Mouse (Mus musculus) limb, embryonic 15.5 days (tissue): Measurements from ENCODE around the gene Psmb3. TPM values are rescaled to one million over a fixed set of nuclear protein-coding genes. Genes with fewer than 3 reads are reported as not detected.
A peak's percentile ranks its signal among the peaks of the same experiment; 100 is the strongest.

Experiments
- ATAC-seq: fragments of 200-750 bp; cut with Nextera tagmentation; 2 replicates; pipeline ENCODE4 v1.8.0; 2017; ENCODE audit warnings: low read depth, moderate TSS enrichment; ENCODE audit not compliant: insufficient number of reproducible peaks, low FRiP score, low TSS enrichment
- H3K27ac ChIP-seq: fragments of 300-500 bp; sonication (generic); 2 replicates; pipeline ENCODE4 v1.5.1; 2015; ENCODE audit warnings: moderate library complexity, mild to moderate bottlenecking, inconsistent platforms
- H3K27me3 ChIP-seq: fragments of 300-500 bp; sonication (generic); 2 replicates; pipeline ENCODE4 v1.6.1; 2015; ENCODE audit warnings: inconsistent platforms
- H3K36me3 ChIP-seq: fragments of 300-500 bp; sonication (generic); 2 replicates; pipeline ENCODE4 v1.6.1; 2015; ENCODE audit warnings: inconsistent platforms
- H3K4me1 ChIP-seq: fragments of 300-500 bp; sonication (generic); 2 replicates; pipeline ENCODE4 v1.6.1; 2015; ENCODE audit warnings: inconsistent platforms
- H3K4me2 ChIP-seq: fragments of 300-500 bp; sonication (generic); 2 replicates; pipeline ENCODE4 v1.6.1; 2015; ENCODE audit warnings: mild to moderate bottlenecking, inconsistent platforms
- H3K4me3 ChIP-seq: fragments of 300-500 bp; sonication (generic); 2 replicates; pipeline ENCODE4 v1.5.1; 2015; ENCODE audit warnings: mild to moderate bottlenecking, inconsistent platforms
- H3K9ac ChIP-seq: fragments of 300-500 bp; sonication (generic); 2 replicates; pipeline ENCODE4 v1.6.1; 2015; ENCODE audit warnings: inconsistent platforms
- H3K9me3 ChIP-seq: fragments of 300-500 bp; sonication (generic); 2 replicates; pipeline ENCODE4 v1.6.1; 2016; ENCODE audit warnings: inconsistent platforms
- WGBS: fragments of 180-500 bp; shearing (Covaris S2); methylation state at CpG from one replicate; pipeline ENCODE4 v1.1.7; 2015; 5-methylcytosine and 5-hydroxymethylcytosine counted together
- polyA plus RNA-seq: library from polyadenylated mRNA; unstranded; fragments of >200 nt; fragmentation: Nextera tagmentation; extraction: Ambion mirVana; gene quantifications from 2 replicates; pipeline ENCODE4 v1.2.1, GENCODE M21; 2015

Psmb3 gene
- polyA plus RNA-seq, 1 experiment from 2014 or later: 414 TPM

- Histone ChIP-seq H3K27me3 (peaks cover 17% of the 10 kb centered on the region), H3K36me3 (peaks cover 15% of the 10 kb centered on the region), H3K9ac (no peak overlapping the region), H3K9me3 (no peaks in the 10 kb centered on the region), H3K4me1 (peaks cover 58% of the 10 kb centered on the region), H3K4me2 (peak overlapping the region; percentile 69), H3K27ac (no peak overlapping the region), H3K4me3 (peak overlapping the region; percentile 87)
- WGBS: 2% methylated on average over 20 of the region's 20 CpGs
- no peak for ATAC-seq
Measured at GRCm38 (mm10) chr11:97661648-97662133, 41.5 kb upstream of the Psmb3 start.

- ATAC-seq: no peak
- peaks cover 21% of the 10 kb centered on the region for H3K36me3 ChIP-seq
- 0 out of 2 replicates have a peak overlapping the region, but pooled peaks have one; percentile 84 for H3K27ac ChIP-seq
- H3K9ac ChIP-seq: 0 out of 2 replicates have a peak overlapping the region, but pooled peaks have one; percentile 71
- H3K4me1 ChIP-seq: peaks cover 56% of the 10 kb centered on the region
- 1% methylated on average over 21 of the region's 21 CpGs for WGBS
- H3K9me3 ChIP-seq: no peaks in the 10 kb centered on the region
- H3K4me2 ChIP-seq: peak overlapping the region; percentile 69
- H3K4me3 ChIP-seq: peak overlapping the region; percentile 87
- H3K27me3 ChIP-seq: peaks cover 17% of the 10 kb centered on the region
Measured at GRCm38 (mm10) chr11:97662207-97662892, 40.8 kb upstream of the Psmb3 start.

- peak within 1 kb of the TSS; percentile 84 for H3K27ac ChIP-seq
- peaks cover 17% of the 10 kb centered on the region for H3K27me3 ChIP-seq
- peaks cover 56% of the 10 kb centered on the region for H3K4me1 ChIP-seq
- peaks cover 24% of the 10 kb centered on the region for H3K36me3 ChIP-seq
- WGBS: 1% methylated on average over 28 of the region's 76 CpGs
- no peaks in the 10 kb centered on the region for H3K9me3 ChIP-seq
- peak within 1 kb of the TSS; percentile 69 for H3K4me2 ChIP-seq
- peak; percentile 50 for ATAC-seq
- peak within 1 kb of the TSS; percentile 87 for H3K4me3 ChIP-seq
- peak within 1 kb of the TSS; percentile 71 for H3K9ac ChIP-seq
Measured at GRCm38 (mm10) chr11:97662893-97663527, 40.2 kb upstream of the Psmb3 start, which contains the start of gene Mllt6. Gene Mllt6, plus strand, starts transcription at chr11:97663414.

GRCm38 (mm10) chr11:97663528-97664338 is 39.5 kb upstream of the Psmb3 start:
- under 1% methylated on average over 39 of the region's 57 CpGs for whole genome bisulfite sequencing
- H3K4me3 ChIP-seq: peak overlapping the region; percentile 87
- peak overlapping the region; percentile 71 for H3K9ac ChIP-seq
- H3K9me3 ChIP-seq: no peaks in the 10 kb centered on the region
- no peak for ATAC-seq
- peaks cover 17% of the 10 kb centered on the region for H3K27me3 ChIP-seq
- peak overlapping the region; percentile 69 for H3K4me2 ChIP-seq
- H3K27ac ChIP-seq: peak overlapping the region; percentile 84
- peaks cover 55% of the 10 kb centered on the region for H3K4me1 ChIP-seq
- peaks cover 31% of the 10 kb centered on the region for H3K36me3 ChIP-seq

GRCm38 (mm10) chr11:97664339-97664665 is 38.9 kb upstream of the Psmb3 start:
- peaks cover 54% of the 10 kb centered on the region for H3K4me1 ChIP-seq
- H3K27ac ChIP-seq: peak overlapping the region; percentile 84
- peak overlapping the region; percentile 87 for H3K4me3 ChIP-seq
- H3K9ac ChIP-seq: peak overlapping the region; percentile 71
- H3K27me3 ChIP-seq: peaks cover 17% of the 10 kb centered on the region
- no peaks in the 10 kb centered on the region for H3K9me3 ChIP-seq
- H3K4me2 ChIP-seq: peak overlapping the region; percentile 69
- H3K36me3 ChIP-seq: peaks cover 37% of the 10 kb centered on the region
- WGBS: 0% methylated on average over 6 of the region's 8 CpGs
- no peak for ATAC-seq

GRCm38 (mm10) chr11:97664771-97665240 is 38.4 kb upstream of the Psmb3 start:
- no peak for ATAC-seq
- Histone ChIP-seq H3K9ac (no peak overlapping the region), H3K4me1 (peaks cover 54% of the 10 kb centered on the region), H3K4me3 (peak overlapping the region; percentile 87), H3K4me2 (peak overlapping the region; percentile 69), H3K27me3 (peaks cover 17% of the 10 kb centered on the region), H3K36me3 (peaks cover 42% of the 10 kb centered on the region), H3K27ac (0 out of 2 replicates have a peak overlapping the region, but pooled peaks have one; percentile 84), H3K9me3 (no peaks in the 10 kb centered on the region)
- 32% methylated on average over 6 of the region's 6 CpGs for WGBS

GRCm38 (mm10) chr11:97665431-97665830 is 37.8 kb upstream of the Psmb3 start:
- 91% methylated on average over 13 of the region's 13 CpGs for WGBS
- ATAC-seq: no peak
- H3K4me3 ChIP-seq: peak overlapping the region; percentile 87; the same call in 1 of the 2 replicates
- no peak overlapping the region for H3K9ac ChIP-seq
- peaks cover 48% of the 10 kb centered on the region for H3K36me3 ChIP-seq
- H3K27me3 ChIP-seq: peaks cover 17% of the 10 kb centered on the region
- H3K4me1 ChIP-seq: peaks cover 58% of the 10 kb centered on the region
- no peak overlapping the region for H3K4me2 ChIP-seq
- no peak overlapping the region for H3K27ac ChIP-seq
- no peaks in the 10 kb centered on the region for H3K9me3 ChIP-seq

GRCm38 (mm10) chr11:97666221-97666620 is 37.0 kb upstream of the Psmb3 start:
- 92% methylated on average over 7 of the region's 7 CpGs for WGBS
- no peak overlapping the region for H3K4me2 ChIP-seq
- peaks cover 56% of the 10 kb centered on the region for H3K36me3 ChIP-seq
- no peak overlapping the region for H3K27ac ChIP-seq
- no peak overlapping the region for H3K9ac ChIP-seq
- H3K4me3 ChIP-seq: no peak overlapping the region
- H3K4me1 ChIP-seq: peaks cover 55% of the 10 kb centered on the region
- no peaks in the 10 kb centered on the region for H3K9me3 ChIP-seq
- H3K27me3 ChIP-seq: peaks cover 10% of the 10 kb centered on the region
- ATAC-seq: no peak

GRCm38 (mm10) chr11:97666794-97667193 is 36.4 kb upstream of the Psmb3 start:
- 89% methylated on average over 15 of the region's 15 CpGs for WGBS

GRCm38 (mm10) chr11:97668160-97668559 is 35.0 kb upstream of the Psmb3 start:
- no peak for ATAC-seq
- peaks cover 40% of the 10 kb centered on the region for H3K4me1 ChIP-seq
- 86% methylated on average over 7 of the region's 7 CpGs for WGBS

More at GRCm38 (mm10) chr11:97666794-97667193, 36.4 kb upstream of the Psmb3 start:
- no peak overlapping the region for H3K27ac ChIP-seq
- H3K9ac ChIP-seq: no peak overlapping the region
- peaks cover 7% of the 10 kb centered on the region for H3K27me3 ChIP-seq
- peaks cover 61% of the 10 kb centered on the region for H3K36me3 ChIP-seq
- no peaks in the 10 kb centered on the region for H3K9me3 ChIP-seq
- ATAC-seq: no peak
- no peak overlapping the region for H3K4me3 ChIP-seq
- peaks cover 50% of the 10 kb centered on the region for H3K4me1 ChIP-seq
- H3K4me2 ChIP-seq: no peak overlapping the region

GRCm38 (mm10) chr11:97669268-97669667 is 33.9 kb upstream of the Psmb3 start:
- Histone ChIP-seq H3K4me3 (no peak overlapping the region), H3K36me3 (peaks cover 86% of the 10 kb centered on the region), H3K4me1 (peaks cover 36% of the 10 kb centered on the region), H3K27me3 (no peaks in the 10 kb centered on the region), H3K9me3 (no peaks in the 10 kb centered on the region), H3K9ac (peak overlapping the region; percentile 17; the same call in 1 of the 2 replicates), H3K27ac (no peak overlapping the region), H3K4me2 (no peak overlapping the region)
- 61% methylated on average over 15 of the region's 15 CpGs for WGBS
- ATAC-seq: no peak

More at GRCm38 (mm10) chr11:97668160-97668559, 35.0 kb upstream of the Psmb3 start:
- no peak overlapping the region for H3K9ac ChIP-seq
- H3K9me3 ChIP-seq: no peaks in the 10 kb centered on the region
- H3K4me3 ChIP-seq: no peak overlapping the region
- H3K27me3 ChIP-seq: no peaks in the 10 kb centered on the region
- H3K4me2 ChIP-seq: no peak overlapping the region
- peaks cover 75% of the 10 kb centered on the region for H3K36me3 ChIP-seq
- H3K27ac ChIP-seq: no peak overlapping the region
